Mouse (Mus musculus) MEL (cell line): ENCODE data around the gene Iba57. TPM values are rescaled to one million over a fixed set of nuclear protein-coding genes. Genes with fewer than 3 reads are reported as not detected.
A peak's percentile ranks its signal among the peaks of the same experiment; 100 is the strongest.

Experiments used
- DNase-seq: peaks from one replicate; pipeline ENCODE4 v3.0.0; 2011; ENCODE audit warnings: low read depth, low spot score
- H3K27ac ChIP-seq: 2 replicates; pipeline ENCODE4 v1.5.1; 2012; ENCODE audit warnings: low read depth, mild to moderate bottlenecking, control low read depth, low read length, moderate library complexity; ENCODE audit not compliant: control insufficient read depth
- H3K27me3 ChIP-seq, 2 experiments: fragments of 150-350 bp in 1 of 2; sonication (generic) in 1 of 2; 2 replicates each; pipeline ENCODE4 v1.6.1; 2012; ENCODE audit warnings: low read length in 2 of 2, mild to moderate bottlenecking in 2 of 2, improper control_type of control experiment in 1 of 2, moderate library complexity in 1 of 2; ENCODE audit not compliant: insufficient read depth in 2 of 2, control insufficient read depth in 1 of 2
- H3K36me3 ChIP-seq, 2 experiments: 2 replicates each; pipeline ENCODE4 v1.6.1; 2012 to 2014; ENCODE audit warnings: low read length in 2 of 2, improper control_type of control experiment in 1 of 2, inconsistent platforms in 1 of 2, mild to moderate bottlenecking in 1 of 2; ENCODE audit not compliant: insufficient read depth in 2 of 2, control insufficient read depth in 1 of 2
- H3K4me1 ChIP-seq, 2 experiments: fragments of 150-350 bp in 1 of 2; sonication (generic) in 1 of 2; 2 replicates each; pipeline ENCODE4 v1.6.1; 2012; ENCODE audit warnings: low read length in 2 of 2, improper control_type of control experiment in 1 of 2, mild to moderate bottlenecking in 1 of 2; ENCODE audit not compliant: insufficient read depth in 2 of 2, control insufficient read depth in 1 of 2
- H3K4me3 ChIP-seq, 2 experiments: fragments of 150-350 bp in 1 of 2; sonication (generic) in 1 of 2; 2 replicates each; pipeline ENCODE4 v1.5.1; 2012; ENCODE audit warnings: low read depth in 2 of 2, low read length in 2 of 2, mild to moderate bottlenecking in 2 of 2, moderate library complexity in 2 of 2, control low read depth in 1 of 2, improper control_type of control experiment in 1 of 2; ENCODE audit not compliant: control insufficient read depth in 1 of 2, insufficient read depth in 1 of 2
- H3K79me2 ChIP-seq: 2 replicates; pipeline ENCODE4 v1.6.1; 2012; ENCODE audit warnings: mild to moderate bottlenecking, low read length, moderate library complexity; ENCODE audit not compliant: control insufficient read depth, poor library complexity, insufficient read depth
- H3K9ac ChIP-seq: 2 replicates; pipeline ENCODE4 v1.6.1; 2012; ENCODE audit warnings: low read depth, mild to moderate bottlenecking, control low read depth, low read length, moderate library complexity; ENCODE audit not compliant: control insufficient read depth, poor library complexity, severe bottlenecking
- H3K9me3 ChIP-seq: fragments of 150-350 bp; sonication (generic); replicated peaks from 2 replicates; pipeline ENCODE4 v1.6.1; 2012; ENCODE audit warnings: mild to moderate bottlenecking, low read length, improper control_type of control experiment, moderate library complexity; ENCODE audit not compliant: insufficient read depth
- BHLHE40 ChIP-seq: IDR thresholded peaks from 2 replicates; pipeline ENCODE4 v1.6.1; 2012; ENCODE audit warnings: low read depth, mild to moderate bottlenecking, inconsistent platforms, low read length, improper control_type of control experiment, borderline replicate concordance
- CHD1 ChIP-seq: IDR thresholded peaks from 2 replicates; pipeline ENCODE4 v1.6.1; 2012; ENCODE audit warnings: low read depth, mild to moderate bottlenecking, inconsistent platforms, low read length, improper control_type of control experiment
- CHD2 ChIP-seq: IDR thresholded peaks from 2 replicates; pipeline ENCODE4 v1.6.1; 2011; ENCODE audit warnings: low read length, improper control_type of control experiment
- E2F4 ChIP-seq: IDR thresholded peaks from 2 replicates; pipeline ENCODE4 v1.6.1; 2011; ENCODE audit warnings: low read depth, low read length, improper control_type of control experiment, borderline replicate concordance
- ELF1 ChIP-seq: IDR thresholded peaks from 2 replicates; pipeline ENCODE4 v1.6.1; 2014; ENCODE audit warnings: low read depth, mild to moderate bottlenecking, inconsistent platforms, low read length, improper control_type of control experiment, moderate library complexity
- EP300 ChIP-seq, 2 experiments: IDR thresholded peaks; 2 replicates each; pipeline ENCODE4 v1.6.1; 2011; ENCODE audit warnings: improper control_type of control experiment in 2 of 2, low read length in 2 of 2, low read depth in 1 of 2, mild to moderate bottlenecking in 1 of 2
- ETS1 ChIP-seq: IDR thresholded peaks from 2 replicates; pipeline ENCODE4 v1.6.1; 2012; ENCODE audit warnings: low read depth, mild to moderate bottlenecking, inconsistent platforms, low read length, improper control_type of control experiment, moderate library complexity
- GABPA ChIP-seq: IDR thresholded peaks from 2 replicates; pipeline ENCODE4 v1.6.1; 2012; ENCODE audit warnings: low read depth, mild to moderate bottlenecking, inconsistent platforms, low read length, improper control_type of control experiment, moderate library complexity
- GATA1 ChIP-seq: IDR thresholded peaks from 2 replicates; pipeline ENCODE4 v1.6.1; 2011; ENCODE audit warnings: low read depth, low read length, improper control_type of control experiment
- HCFC1 ChIP-seq: IDR thresholded peaks from 2 replicates; pipeline ENCODE4 v1.6.1; 2012; ENCODE audit warnings: low read depth, mild to moderate bottlenecking, inconsistent platforms, low read length, improper control_type of control experiment, moderate library complexity
- JUND ChIP-seq: IDR thresholded peaks from 2 replicates; pipeline ENCODE4 v1.6.1; 2011; ENCODE audit warnings: low read depth, mild to moderate bottlenecking, improper control_type of control experiment, low read length
- MAX ChIP-seq: IDR thresholded peaks from 2 replicates; pipeline ENCODE4 v1.6.1; 2011; ENCODE audit warnings: low read length, improper control_type of control experiment
- MXI1 ChIP-seq: IDR thresholded peaks from 2 replicates; pipeline ENCODE4 v1.6.1; 2011; ENCODE audit warnings: mild to moderate bottlenecking, low read depth, low read length, improper control_type of control experiment
- MYB ChIP-seq: IDR thresholded peaks from 2 replicates; pipeline ENCODE4 v1.6.1; 2011; ENCODE audit warnings: mild to moderate bottlenecking, low read depth, low read length, improper control_type of control experiment
- MYC ChIP-seq: IDR thresholded peaks from 2 replicates; pipeline ENCODE4 v1.6.1; 2011; ENCODE audit warnings: low read depth, mild to moderate bottlenecking, low read length, improper control_type of control experiment, moderate library complexity
- NELFE ChIP-seq: IDR thresholded peaks from 2 replicates; pipeline ENCODE4 v1.6.1; 2011; ENCODE audit warnings: low read depth, low read length, improper control_type of control experiment
- NRF1 ChIP-seq: IDR thresholded peaks from 2 replicates; pipeline ENCODE4 v1.6.1; 2014; ENCODE audit warnings: low read depth, mild to moderate bottlenecking, inconsistent platforms, low read length, improper control_type of control experiment, moderate library complexity; ENCODE audit not compliant: poor library complexity, insufficient read depth, severe bottlenecking
- POLR2A ChIP-seq, 2 experiments: IDR thresholded peaks; 2 replicates each; pipeline ENCODE4 v1.6.1; 2011 to 2012; ENCODE audit warnings: low read length in 2 of 2, mild to moderate bottlenecking in 2 of 2, control low read depth in 1 of 2, improper control_type of control experiment in 1 of 2, low read depth in 1 of 2, moderate library complexity in 1 of 2; ENCODE audit not compliant: control insufficient read depth in 1 of 2, insufficient read depth in 1 of 2, poor library complexity in 1 of 2
- POLR2AphosphoS2 ChIP-seq: IDR thresholded peaks from 2 replicates; pipeline ENCODE4 v1.6.1; 2011; ENCODE audit warnings: low read length, improper control_type of control experiment
- POLR2AphosphoS5 ChIP-seq: IDR thresholded peaks from 2 replicates; pipeline ENCODE4 v1.6.1; 2012; ENCODE audit warnings: low read depth, borderline replicate concordance, mild to moderate bottlenecking, inconsistent platforms, low read length, moderate library complexity, mixed read lengths
- RAD21 ChIP-seq: IDR thresholded peaks from 2 replicates; pipeline ENCODE4 v1.6.1; 2011; ENCODE audit warnings: mild to moderate bottlenecking, low read depth, low read length, improper control_type of control experiment
- RCOR1 ChIP-seq: IDR thresholded peaks from 2 replicates; pipeline ENCODE4 v1.6.1; 2012; ENCODE audit warnings: low read depth, mild to moderate bottlenecking, inconsistent platforms, low read length, improper control_type of control experiment
- SIN3A ChIP-seq: IDR thresholded peaks from 2 replicates; pipeline ENCODE4 v1.6.1; 2012; ENCODE audit warnings: low read length, improper control_type of control experiment, inconsistent platforms
- TBP ChIP-seq: IDR thresholded peaks from 2 replicates; pipeline ENCODE4 v1.8.0; 2011; ENCODE audit warnings: low read depth, low read length, improper control_type of control experiment
- TCF12 ChIP-seq: IDR thresholded peaks from 2 replicates; pipeline ENCODE4 v1.6.1; 2014; ENCODE audit warnings: low read depth, mild to moderate bottlenecking, inconsistent platforms, low read length, improper control_type of control experiment, moderate library complexity
- UBTF ChIP-seq: IDR thresholded peaks from 2 replicates; pipeline ENCODE4 v1.6.1; 2012; ENCODE audit warnings: low read depth, mild to moderate bottlenecking, inconsistent platforms, low read length, improper control_type of control experiment, moderate library complexity, borderline replicate concordance; ENCODE audit not compliant: insufficient read depth
- USF1 ChIP-seq: IDR thresholded peaks from 2 replicates; pipeline ENCODE4 v1.6.1; 2014; ENCODE audit warnings: low read depth, mild to moderate bottlenecking, inconsistent platforms, low read length, improper control_type of control experiment, moderate library complexity
- USF2 ChIP-seq, 2 experiments: IDR thresholded peaks; 2 replicates each; pipeline ENCODE4 v1.6.1; 2011 to 2012; ENCODE audit warnings: improper control_type of control experiment in 2 of 2, low read length in 2 of 2, borderline replicate concordance in 1 of 2, inconsistent platforms in 1 of 2, low read depth in 1 of 2, mild to moderate bottlenecking in 1 of 2; ENCODE audit not compliant: insufficient read depth in 1 of 2
- ZC3H11A ChIP-seq: IDR thresholded peaks from 2 replicates; pipeline ENCODE4 v1.6.1; 2012; ENCODE audit warnings: low read depth, mild to moderate bottlenecking, inconsistent platforms, low read length, improper control_type of control experiment
- ZKSCAN1 ChIP-seq: IDR thresholded peaks from 2 replicates; pipeline ENCODE4 v1.6.1; 2012; ENCODE audit warnings: low read depth, mild to moderate bottlenecking, inconsistent platforms, low read length, improper control_type of control experiment, moderate library complexity
- ZMIZ1 ChIP-seq: IDR thresholded peaks from 2 replicates; pipeline ENCODE4 v1.6.1; 2012; ENCODE audit warnings: low read depth, mild to moderate bottlenecking, inconsistent platforms, low read length, improper control_type of control experiment, moderate library complexity
- ZNF384 ChIP-seq: IDR thresholded peaks from 2 replicates; pipeline ENCODE4 v1.6.1; 2012; ENCODE audit warnings: low read depth, mild to moderate bottlenecking, inconsistent platforms, low read length, improper control_type of control experiment
- polyA plus RNA-seq, 2 experiments: library from polyadenylated mRNA; stranded (reverse) in 1 of 2; unstranded in 1 of 2; fragments of >175 nt in 1 of 2; fragments of >200 nt in 1 of 2; gene quantifications; 2 replicates each; pipeline versions ENCODE4 v1.2.1 to v1.2.4; 2012; ENCODE audit warnings: low replicate concordance in 2 of 2, low read depth in 1 of 2; ENCODE audit not compliant: insufficient read length in 2 of 2, insufficient read depth in 1 of 2, missing spikeins in 1 of 2
- total RNA-seq: library from RNA; depleted of rRNA; stranded (reverse); fragments of 300-350 nt; gene quantifications from 2 replicates; pipeline ENCODE4 v1.2.3, GENCODE M21; 2012

The Iba57 gene
- total and polyA plus RNA-seq, 3 experiments = 14.7 to 18.8 TPM; not detected in 1

GRCm38 (mm10) chr11:59208153-59208831 is 44.8 kb upstream of the Iba57 start, which contains the start of gene 2310033P09Rik:
Gene 2310033P09Rik (plus strand): TSS chr11:59208321.
- H3K36me3 ChIP-seq = peaks cover 15 to 22% of the 10 kb centered on the region in 2 experiments
- DNase-seq = peak; percentile 98
- H3K4me1 ChIP-seq = peaks cover 2 to 15% of the 10 kb centered on the region in 2 experiments; a peak in 3 of 4 replicates

GRCm38 (mm10) chr11:59202081-59202995 is 38.8 kb upstream of the Iba57 start, which contains the start of gene Mrpl55:
Gene Mrpl55 (plus strand): TSS chr11:59202486.
- Histone ChIP-seq H3K27ac (peak within 1 kb of the TSS; percentile 79), H3K27me3 (no peaks in the 10 kb centered on the region), H3K9ac (peak within 1 kb of the TSS; percentile 75), H3K4me3 (peak within 1 kb of the TSS; percentile 69 to 83), H3K79me2 (peaks cover 9% of the 10 kb centered on the region; the same call in 1 of the 2 replicates), H3K9me3 (no peaks in the 10 kb centered on the region), H3K36me3 (peaks cover 0 to 7% of the 10 kb centered on the region in 2 experiments; a peak in 3 of 4 replicates), H3K4me1 (peaks cover 4% of the 10 kb centered on the region in 2 experiments)
- DNase-seq = peak; percentile 97
- TF ChIP-seq BHLHE40 = no peak
- TF ChIP-seq CHD1 = no peak
- peak; percentile 85 for TF ChIP-seq HCFC1
- TF ChIP-seq EP300 (IDR thresholded peaks at IDR 0.05; ENCODE audit: low read depth in 1 of 2, low read length in 2 of 2) = no peak
- TF ChIP-seq TCF12 = 0 out of 2 replicates have a peak, but pooled peaks have one; percentile 21
- no peak for TF ChIP-seq GABPA
- TF ChIP-seq MXI1 = peak; percentile 74
- peak; percentile 21; the same call in 1 of the 2 replicates for TF ChIP-seq ZC3H11A
- TF ChIP-seq CHD2 = no peak
- TF ChIP-seq TBP = peak; percentile 46; the same call in 1 of the 2 replicates
- no peak for TF ChIP-seq JUND
- TF ChIP-seq GATA1 = no peak
- no peak for TF ChIP-seq POLR2AphosphoS5
- no peak for TF ChIP-seq E2F4
- no peak for TF ChIP-seq USF2 (IDR thresholded peaks at IDR 0.05; ENCODE audit: borderline replicate concordance in 1 of 2, insufficient read depth in 1 of 2, low read depth in 1 of 2, low read length in 2 of 2)
- peak; percentile 72 for TF ChIP-seq NELFE
- no peak for TF ChIP-seq MYB

More at GRCm38 (mm10) chr11:59208153-59208831, 44.8 kb upstream of the Iba57 start, which contains the start of gene 2310033P09Rik:
- Histone ChIP-seq H3K9ac (peak within 1 kb of the TSS; percentile 82), H3K4me3 (peak within 1 kb of the TSS; percentile 61 to 85), H3K79me2 (peaks cover 17% of the 10 kb centered on the region), H3K9me3 (no peaks in the 10 kb centered on the region), H3K27ac (peak within 1 kb of the TSS; percentile 79), H3K27me3 (no peaks in the 10 kb centered on the region)
- 0 out of 2 replicates have a peak, but pooled peaks have one; percentile 56 for TF ChIP-seq UBTF
- peak; percentile 94 for TF ChIP-seq NRF1
- 0 out of 2 replicates have a peak, but pooled peaks have one; percentile 22 for TF ChIP-seq ZMIZ1
- peak; percentile 86; the same call in 1 of the 2 replicates for TF ChIP-seq POLR2AphosphoS5
- TF ChIP-seq E2F4 = peak; percentile 76; the same call in 1 of the 2 replicates
- TF ChIP-seq RAD21 = no peak
- TF ChIP-seq SIN3A = peak; percentile 92
- no peak; the same call in 1 of the 2 replicates for TF ChIP-seq ETS1
- no peak for TF ChIP-seq ZNF384
- 0 out of 2 replicates have a peak, but pooled peaks have one; percentile 61 for TF ChIP-seq ELF1
- peak; percentile 92 for TF ChIP-seq POLR2AphosphoS2
- TF ChIP-seq CHD1 = no peak
- TF ChIP-seq NELFE = peak; percentile 97
- TF ChIP-seq POLR2A (IDR thresholded peaks at IDR 0.05; ENCODE audit: control insufficient read depth in 1 of 2, insufficient read depth in 1 of 2, low read depth in 1 of 2, low read length in 2 of 2, poor library complexity in 1 of 2) = peak; percentile 90 to 96
- TF ChIP-seq JUND = no peak
- TF ChIP-seq MXI1 = peak; percentile 87
- TF ChIP-seq MYC = peak; percentile 92
- peak; percentile 71; the same call in 1 of the 2 replicates for TF ChIP-seq RCOR1
- TF ChIP-seq USF1 = peak; percentile 51
- TF ChIP-seq HCFC1 = peak; percentile 89
- TF ChIP-seq TBP = 0 out of 2 replicates have a peak, but pooled peaks have one; percentile 60
- TF ChIP-seq MYB = no peak
- 0 out of 2 replicates have a peak, but pooled peaks have one; percentile 1 for TF ChIP-seq ZKSCAN1
- peak; percentile 95 for TF ChIP-seq MAX
